Mouse (Mus musculus) small intestine, adult 2 months (tissue): ENCODE measurements around the gene Cxcr4. TPM values are rescaled to one million over a fixed set of nuclear protein-coding genes. Genes with fewer than 3 reads are reported as not detected.

Experiments
- H3K27ac ChIP-seq: fragments of 200-500 bp; 2 replicates; pipeline ENCODE4 v1.5.1; 2012; ENCODE audit warnings: low read depth, low read length, control low read depth, inconsistent platforms; ENCODE audit not compliant: insufficient read depth
- H3K27me3 ChIP-seq: fragments of 200-500 bp; 2 replicates; pipeline ENCODE4 v1.6.1; 2012; ENCODE audit warnings: mild to moderate bottlenecking, moderate library complexity, low read length, inconsistent platforms; ENCODE audit not compliant: control insufficient read depth, insufficient read depth
- H3K36me3 ChIP-seq: fragments of 200-500 bp; 2 replicates; pipeline ENCODE4 v1.6.1; 2012; ENCODE audit warnings: mild to moderate bottlenecking, low read length, control low read depth, inconsistent platforms; ENCODE audit not compliant: control insufficient read depth, insufficient read depth
- H3K4me1 ChIP-seq: fragments of 200-500 bp; 2 replicates; pipeline ENCODE4 v1.6.1; 2012; ENCODE audit warnings: low read length, inconsistent platforms, mixed read lengths; ENCODE audit not compliant: control insufficient read depth, insufficient read depth, insufficient read length
- H3K4me3 ChIP-seq: fragments of 200-500 bp; 2 replicates; pipeline ENCODE4 v1.5.1; 2012; ENCODE audit warnings: low read depth, mild to moderate bottlenecking, control low read depth, inconsistent platforms, low read length, moderate library complexity
- CTCF ChIP-seq: fragments of 200-500 bp; IDR thresholded peaks from 2 replicates; pipeline ENCODE4 v1.5.1; 2012; ENCODE audit warnings: low read depth, mild to moderate bottlenecking, control low read depth, inconsistent platforms, low read length, moderate library complexity, mixed read lengths; ENCODE audit not compliant: insufficient replicate concordance, insufficient read length; ENCODE audit errors: extremely low read depth
- POLR2A ChIP-seq: fragments of 200-500 bp; IDR thresholded peaks from 2 replicates; pipeline ENCODE4 v1.6.1; 2012; ENCODE audit warnings: low read depth, mild to moderate bottlenecking, control low read depth, inconsistent platforms, low read length, moderate library complexity
- WGBS: fragments of 180-500 bp; shearing (Covaris S2); methylation state at CpG from one replicate; pipeline ENCODE4 v1.1.7; 2018; 5-methylcytosine and 5-hydroxymethylcytosine counted together
- polyA plus RNA-seq: library from polyadenylated mRNA; depleted of rRNA; stranded (reverse); fragments of >200 nt; gene quantifications from 2 replicates; pipeline ENCODE4 v1.2.3, GENCODE M21; 2012

Cxcr4 gene
- polyA plus RNA-seq, 1 experiment, result 15.9 TPM

DNA sequence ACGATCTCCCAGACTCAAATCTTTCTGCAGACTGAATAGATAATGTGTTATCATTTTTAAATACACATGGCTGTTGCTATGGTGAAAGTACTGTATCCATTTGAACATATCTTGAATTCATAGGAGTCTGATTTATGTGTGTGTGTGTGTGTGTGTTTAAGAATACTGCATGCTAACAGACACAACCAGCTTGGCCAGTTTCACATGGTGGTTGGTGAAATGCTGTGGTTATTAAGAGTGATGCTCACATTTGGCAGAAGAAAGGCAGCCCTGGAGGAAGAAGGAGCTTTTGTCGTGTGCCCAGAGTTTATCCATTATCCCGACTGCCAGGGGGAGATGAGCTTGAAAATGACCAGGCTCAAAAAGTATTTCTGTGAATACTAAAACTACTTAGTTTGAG, 15.3 kb upstream of the Cxcr4 start:
- TF ChIP-seq POLR2A (no peak), CTCF (no peak)
- H3K36me3 ChIP-seq, result no peaks in the 10 kb centered on the region
- H3K27me3 ChIP-seq, result no peaks in the 10 kb centered on the region
- H3K4me3 ChIP-seq, result no peak overlapping the region
- 57% methylated on average over 3 of the region's 3 CpGs for WGBS
- H3K4me1 ChIP-seq, result no peaks in the 10 kb centered on the region
- no peak overlapping the region for H3K27ac ChIP-seq

DNA sequence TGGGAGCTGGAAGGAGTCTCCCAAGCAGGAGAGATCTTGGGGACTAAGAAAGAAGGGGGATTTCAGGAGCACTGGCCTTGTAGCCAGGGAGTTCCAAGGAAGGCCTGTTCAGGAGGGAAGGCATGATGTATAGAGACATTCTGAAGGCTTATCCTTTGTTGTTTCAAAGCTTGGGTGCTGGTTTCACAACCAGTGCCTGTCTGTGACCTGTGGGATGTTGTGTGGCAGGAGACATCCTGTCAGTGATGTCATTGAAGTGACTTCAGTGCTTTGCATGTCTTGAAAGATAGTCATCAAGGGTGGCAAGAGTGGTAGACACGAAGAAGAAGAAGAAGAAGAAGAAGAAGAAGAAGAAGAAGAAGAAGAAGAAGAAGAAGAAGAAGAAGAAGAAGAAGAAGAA, 13.7 kb upstream of the Cxcr4 start:
- no peaks in the 10 kb centered on the region for H3K4me1 ChIP-seq
- H3K27me3 ChIP-seq, result no peaks in the 10 kb centered on the region
- H3K27ac ChIP-seq, result no peak overlapping the region
- no peak overlapping the region for H3K4me3 ChIP-seq
- 61% methylated on average over 1 of the region's 1 CpGs for WGBS
- TF ChIP-seq POLR2A (no peak), CTCF (no peak)
- no peaks in the 10 kb centered on the region for H3K36me3 ChIP-seq

DNA sequence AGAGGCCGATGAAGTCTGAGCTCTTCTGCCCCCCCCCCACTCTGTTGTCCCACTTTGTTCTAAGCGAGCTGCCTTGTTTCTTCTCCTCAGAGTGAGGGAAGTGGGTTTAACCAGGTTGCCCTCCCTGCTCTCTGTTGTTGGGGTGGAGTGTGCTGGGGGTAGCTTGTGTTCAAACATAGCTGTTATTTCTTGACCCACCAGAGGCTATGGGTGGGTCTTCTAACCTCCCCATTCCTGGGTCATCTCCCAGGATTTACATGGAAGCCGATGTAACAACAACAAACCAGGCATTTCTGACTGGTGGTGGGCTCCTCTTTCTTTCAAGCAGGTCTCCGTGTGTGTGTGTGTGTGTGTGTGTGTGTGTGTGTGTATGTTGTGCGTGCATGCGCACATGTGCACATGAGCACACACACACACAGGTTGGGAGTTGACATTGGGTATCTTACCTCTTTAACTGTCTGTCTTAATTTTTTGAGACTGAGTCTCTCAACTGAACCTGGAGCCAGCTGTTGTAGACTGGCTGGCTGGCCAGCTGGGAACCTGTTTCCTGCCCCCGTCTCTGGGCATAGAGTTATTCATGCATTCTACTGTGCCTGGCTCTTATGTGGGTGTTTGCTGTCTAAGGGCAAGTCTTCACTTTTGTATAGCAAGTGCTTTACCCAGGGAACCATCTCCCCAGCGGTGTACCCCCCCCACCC, 10.7 kb upstream of the Cxcr4 start:
- no peak overlapping the region for H3K27ac ChIP-seq
- 62% methylated on average over 8 of the region's 8 CpGs for WGBS
- H3K4me1 ChIP-seq, result no peaks in the 10 kb centered on the region
- no peak overlapping the region for H3K4me3 ChIP-seq
- H3K36me3 ChIP-seq, result no peaks in the 10 kb centered on the region
- H3K27me3 ChIP-seq, result no peaks in the 10 kb centered on the region
- TF ChIP-seq POLR2A, result no peak
- TF ChIP-seq CTCF, result no peak

DNA sequence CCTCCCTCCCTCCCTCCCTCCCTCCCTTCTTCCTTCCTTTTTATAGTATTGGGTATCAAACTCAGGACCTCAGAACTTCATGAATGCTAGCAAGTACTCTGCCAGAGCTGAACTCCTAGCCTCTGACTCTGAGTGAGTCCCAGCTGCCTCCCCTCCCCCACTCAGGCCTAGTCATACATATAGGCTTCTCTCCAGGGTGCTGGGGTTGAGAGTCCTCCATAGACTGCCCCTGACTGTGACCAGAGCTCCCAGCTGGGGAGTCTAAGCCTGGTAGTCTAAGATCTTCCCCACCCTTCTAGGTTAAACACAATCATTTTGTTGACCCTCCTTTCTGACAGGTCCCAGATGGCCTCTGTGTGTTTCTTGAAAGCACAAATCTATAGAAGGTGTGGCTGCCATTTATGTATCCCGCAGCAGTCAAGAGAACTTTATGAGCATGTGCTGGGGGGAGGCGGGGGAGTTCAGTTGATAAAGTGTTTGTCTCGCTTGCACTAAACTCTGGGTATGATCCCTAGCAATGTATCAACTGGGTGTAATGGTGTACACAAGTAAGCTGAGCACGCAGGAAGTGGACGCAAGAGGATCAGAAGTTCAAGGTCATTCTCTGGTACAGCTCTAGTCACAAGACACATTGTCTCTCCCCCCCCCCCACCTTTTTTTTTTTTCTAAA, 10.1 kb upstream of the Cxcr4 start:
- TF ChIP-seq POLR2A (no peak), CTCF (no peak)
- WGBS, result 42% methylated on average over 5 of the region's 5 CpGs
- Histone ChIP-seq H3K4me3 (no peak overlapping the region), H3K4me1 (no peaks in the 10 kb centered on the region), H3K27me3 (no peaks in the 10 kb centered on the region), H3K27ac (no peak overlapping the region), H3K36me3 (no peaks in the 10 kb centered on the region)

DNA sequence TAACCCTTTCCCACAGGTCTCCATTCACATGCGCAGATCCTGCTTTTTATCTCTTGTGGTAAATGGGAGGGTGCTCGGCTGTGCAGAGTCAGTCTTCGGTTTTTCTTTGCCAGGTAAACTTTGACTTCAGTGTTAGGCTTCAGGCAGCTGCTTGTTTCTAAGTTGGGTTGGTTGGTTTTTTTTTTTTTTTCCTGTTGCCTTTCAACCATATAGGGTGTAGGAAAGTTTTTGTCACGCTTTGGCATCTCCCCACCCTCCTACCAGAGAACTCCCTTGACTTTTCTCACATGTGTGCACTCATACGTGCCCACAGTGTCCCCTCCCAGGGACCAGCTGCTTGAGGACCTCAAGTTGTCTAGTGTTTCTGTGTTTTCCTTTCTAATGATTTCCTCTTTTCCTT, 9.2 kb upstream of the Cxcr4 start:
- Histone ChIP-seq H3K27ac (no peak overlapping the region), H3K4me1 (no peaks in the 10 kb centered on the region), H3K27me3 (no peaks in the 10 kb centered on the region), H3K36me3 (no peaks in the 10 kb centered on the region), H3K4me3 (no peak overlapping the region)
- 52% methylated on average over 5 of the region's 5 CpGs for WGBS
- no peak for TF ChIP-seq POLR2A
- no peak for TF ChIP-seq CTCF

DNA sequence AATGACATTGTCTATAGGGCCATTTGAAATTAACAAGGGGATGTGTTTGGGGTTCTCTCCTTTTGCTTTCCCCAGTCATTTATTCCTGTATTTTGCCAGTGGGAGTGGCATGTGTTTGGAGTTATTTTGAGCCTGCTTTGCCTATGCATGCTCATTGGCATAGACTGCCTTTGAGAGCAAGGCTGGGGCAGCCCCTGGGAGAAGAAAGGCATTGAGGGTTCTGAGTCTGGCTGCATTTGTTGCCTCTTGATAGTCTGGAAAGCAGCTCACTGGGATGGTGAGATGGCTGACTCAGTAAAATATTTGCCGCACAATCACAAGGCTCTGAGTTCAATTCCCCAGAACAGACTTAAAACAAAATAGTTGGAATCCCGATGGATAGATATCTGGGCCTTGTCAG, 8.5 kb upstream of the Cxcr4 start:
- 86% methylated on average over 2 of the region's 2 CpGs for WGBS
- Histone ChIP-seq H3K4me1 (no peaks in the 10 kb centered on the region), H3K27me3 (no peaks in the 10 kb centered on the region), H3K4me3 (no peak overlapping the region), H3K36me3 (no peaks in the 10 kb centered on the region), H3K27ac (no peak overlapping the region)
- TF ChIP-seq POLR2A, result no peak
- no peak for TF ChIP-seq CTCF

DNA sequence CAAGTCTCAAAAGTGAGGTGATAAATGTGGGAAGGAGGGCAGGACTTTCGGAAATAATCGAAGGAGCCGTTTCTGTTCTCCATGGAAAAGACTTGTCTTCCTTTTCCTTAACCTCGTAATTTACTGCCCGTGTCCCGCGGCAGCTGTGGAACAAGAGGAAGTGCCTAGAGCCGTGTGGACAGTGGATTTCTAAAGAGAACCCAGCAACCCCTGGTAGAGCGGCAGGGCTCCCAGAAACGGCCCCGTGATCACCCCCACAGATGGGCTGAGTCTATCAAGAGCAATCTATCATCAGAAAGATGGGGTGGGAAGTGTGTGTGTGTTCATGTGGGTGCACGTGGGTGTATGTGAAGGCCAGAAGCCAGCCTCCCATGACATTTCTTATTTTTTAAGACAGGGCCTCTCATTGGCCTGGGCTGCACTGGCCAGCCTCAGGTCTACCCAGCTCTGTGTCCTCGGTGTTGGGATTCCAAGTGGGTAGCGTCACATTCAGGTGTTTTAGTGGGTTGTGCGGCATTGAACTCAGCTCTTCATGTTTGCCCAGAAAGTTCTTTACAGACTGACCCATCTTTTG, 5.2 kb upstream of the Cxcr4 start:
- H3K36me3 ChIP-seq, result no peaks in the 10 kb centered on the region
- 71% methylated on average over 15 of the region's 15 CpGs for WGBS
- no peak for TF ChIP-seq CTCF
- peaks cover 5% of the 10 kb centered on the region; the same call in 1 of the 2 replicates for H3K4me1 ChIP-seq
- H3K27ac ChIP-seq, result no peak overlapping the region
- H3K27me3 ChIP-seq, result peaks cover 4% of the 10 kb centered on the region; the same call in 1 of the 2 replicates
- H3K4me3 ChIP-seq, result no peak overlapping the region

DNA sequence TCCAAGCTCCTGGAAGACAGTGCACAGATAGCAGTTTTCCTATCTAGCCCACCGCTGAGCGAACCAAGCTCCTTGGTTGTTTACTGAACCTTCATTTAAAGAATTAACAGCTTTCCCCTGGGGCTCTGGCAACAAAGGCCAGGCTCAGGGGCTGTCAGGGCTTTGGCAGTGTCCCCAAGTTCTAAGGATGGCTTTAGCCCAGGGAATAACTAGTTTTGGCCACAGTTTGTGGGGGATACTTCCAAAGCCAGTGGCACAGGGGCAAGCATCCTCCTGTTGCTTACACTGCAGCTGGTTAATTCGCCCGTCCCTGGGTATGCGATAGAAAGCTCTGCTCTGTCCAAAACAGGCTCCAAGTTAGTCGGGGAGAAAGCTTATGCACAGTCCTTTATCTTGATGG, 3.4 kb upstream of the Cxcr4 start:
- 47% methylated on average over 6 of the region's 6 CpGs for WGBS
- Histone ChIP-seq H3K4me3 (no peak overlapping the region), H3K27me3 (peaks cover 22% of the 10 kb centered on the region), H3K36me3 (no peaks in the 10 kb centered on the region), H3K4me1 (peaks cover 9% of the 10 kb centered on the region), H3K27ac (no peak overlapping the region)
- no peak for TF ChIP-seq CTCF
- no peak for TF ChIP-seq POLR2A
